Mouse (Mus musculus): Measurements from ENCODE around the gene Ubap2l. TPM values are rescaled to one million over a fixed set of nuclear protein-coding genes. Genes with fewer than 3 reads are reported as not detected.

Ubap2l gene
- polyA plus RNA-seq, 1 experiment from 2014 or later = 236 TPM

GRCm38 (mm10) chr3:89998612-89999054, 53.8 kb downstream of the Ubap2l start, which contains the start of gene Hax1:
Gene Hax1, minus strand, starts transcription at chr3:89998780.
- Histone ChIP-seq H3K9me3 (ENCODE audit: low read depth, low read length) (no peaks in the 10 kb centered on the region), H3K4me1 (ENCODE audit: insufficient read depth) (no peaks in the 10 kb centered on the region; the same call in 1 of the 2 replicates), H3K27ac (ENCODE audit: low read depth) (peak within 1 kb of the TSS; percentile 93), H3K27me3 (ENCODE audit: insufficient read depth, low read length) (no peaks in the 10 kb centered on the region), H3K4me3 (ENCODE audit: low read depth, low read length) (peak within 1 kb of the TSS; percentile 67), H3K9ac (peak within 1 kb of the TSS; percentile 77), H3K36me3 (ENCODE audit: insufficient read depth) (peaks cover 62% of the 10 kb centered on the region), H3K4me2 (peak within 1 kb of the TSS; percentile 89)
- no peak for TF ChIP-seq CTCF (IDR thresholded peaks at IDR 0.05; ENCODE audit: low read depth)
- peak; percentile 99 for DNase-seq
- WGBS = under 1% methylated on average over 26 of the region's 26 CpGs
- ATAC-seq (ENCODE audit: insufficient read depth) = peak; percentile 94

GRCm38 (mm10) chr3:89997791-89998495, 54.5 kb downstream of the Ubap2l start:
- H3K4me2 ChIP-seq = peak overlapping the region; percentile 89
- H3K36me3 ChIP-seq (ENCODE audit: insufficient read depth) = peaks cover 56% of the 10 kb centered on the region
- DNase-seq (peak; percentile 11), ATAC-seq (ENCODE audit: insufficient read depth) (peak; percentile 55)
- peak overlapping the region; percentile 77 for H3K9ac ChIP-seq
- TF ChIP-seq CTCF (IDR thresholded peaks at IDR 0.05; ENCODE audit: low read depth) = no peak
- H3K9me3 ChIP-seq (ENCODE audit: low read depth, low read length) = no peaks in the 10 kb centered on the region
- H3K4me1 ChIP-seq (ENCODE audit: insufficient read depth) = no peaks in the 10 kb centered on the region; the same call in 1 of the 2 replicates
- H3K27me3 ChIP-seq (ENCODE audit: insufficient read depth, low read length) = no peaks in the 10 kb centered on the region
- 3% methylated on average over 21 of the region's 23 CpGs for WGBS
- peak overlapping the region; percentile 67 for H3K4me3 ChIP-seq (ENCODE audit: low read depth, low read length)
- peak overlapping the region; percentile 93 for H3K27ac ChIP-seq (ENCODE audit: low read depth)

GRCm38 (mm10) chr3:89994807-89995515, 57.5 kb downstream of the Ubap2l start:
- Histone ChIP-seq H3K27ac (ENCODE audit: low read depth) (no peak overlapping the region), H3K4me2 (no peak overlapping the region), H3K36me3 (ENCODE audit: insufficient read depth) (peaks cover 28% of the 10 kb centered on the region), H3K4me3 (ENCODE audit: low read depth, low read length) (no peak overlapping the region), H3K9me3 (ENCODE audit: low read depth, low read length) (no peaks in the 10 kb centered on the region), H3K27me3 (ENCODE audit: insufficient read depth, low read length) (no peaks in the 10 kb centered on the region), H3K4me1 (ENCODE audit: insufficient read depth) (no peaks in the 10 kb centered on the region; the same call in 1 of the 2 replicates), H3K9ac (no peak overlapping the region)
- 92% methylated on average over 5 of the region's 5 CpGs for WGBS
- DNase-seq = no peak
- no peak for ATAC-seq (ENCODE audit: insufficient read depth)
- TF ChIP-seq CTCF (IDR thresholded peaks at IDR 0.05; ENCODE audit: low read depth) = 0 out of 2 replicates have a peak, but pooled peaks have one; percentile 2

GRCm38 (mm10) chr3:89987822-89988221, 64.6 kb downstream of the Ubap2l start:
- DNase-seq = no peak
- H3K9me3 ChIP-seq (ENCODE audit: low read depth, low read length) = no peaks in the 10 kb centered on the region
- no peaks in the 10 kb centered on the region for H3K36me3 ChIP-seq (ENCODE audit: insufficient read depth)
- no peak overlapping the region for H3K4me3 ChIP-seq (ENCODE audit: low read depth, low read length)
- 82% methylated on average over 4 of the region's 4 CpGs for WGBS
- no peaks in the 10 kb centered on the region for H3K27me3 ChIP-seq (ENCODE audit: insufficient read depth, low read length)
- no peaks in the 10 kb centered on the region for H3K4me1 ChIP-seq (ENCODE audit: insufficient read depth)
- H3K4me2 ChIP-seq = no peak overlapping the region
- no peak overlapping the region for H3K9ac ChIP-seq
- no peak for TF ChIP-seq CTCF (IDR thresholded peaks at IDR 0.05; ENCODE audit: low read depth)
- H3K27ac ChIP-seq (ENCODE audit: low read depth) = no peak overlapping the region
- ATAC-seq (ENCODE audit: insufficient read depth) = no peak

- H3K27ac ChIP-seq (ENCODE audit: low read depth) = no peak overlapping the region
- no peak overlapping the region for H3K4me3 ChIP-seq (ENCODE audit: low read depth, low read length)
- H3K27me3 ChIP-seq (ENCODE audit: insufficient read depth, low read length) = no peaks in the 10 kb centered on the region
- no peak overlapping the region for H3K9ac ChIP-seq
- 58% methylated on average over 3 of the region's 3 CpGs for WGBS
- no peak for DNase-seq
- no peak for ATAC-seq (ENCODE audit: insufficient read depth)
- no peaks in the 10 kb centered on the region for H3K36me3 ChIP-seq (ENCODE audit: insufficient read depth)
- H3K4me1 ChIP-seq (ENCODE audit: insufficient read depth) = no peaks in the 10 kb centered on the region
- H3K4me2 ChIP-seq = no peak overlapping the region
- peak; percentile 18; the same call in 1 of the 2 replicates for TF ChIP-seq CTCF (IDR thresholded peaks at IDR 0.05; ENCODE audit: low read depth)
- no peaks in the 10 kb centered on the region for H3K9me3 ChIP-seq (ENCODE audit: low read depth, low read length)
Measured at GRCm38 (mm10) chr3:89987211-89987610, 65.2 kb downstream of the Ubap2l start.

GRCm38 (mm10) chr3:89982426-89982825, 70.0 kb downstream of the Ubap2l start:
- no peak for ATAC-seq (ENCODE audit: insufficient read depth)
- 69% methylated on average over 5 of the region's 5 CpGs for WGBS

GRCm38 (mm10) chr3:89976859-89977258, 75.6 kb downstream of the Ubap2l start:
- TF ChIP-seq CTCF (IDR thresholded peaks at IDR 0.05; ENCODE audit: low read depth) = no peak
- H3K4me1 ChIP-seq (ENCODE audit: insufficient read depth) = no peaks in the 10 kb centered on the region
- H3K4me3 ChIP-seq (ENCODE audit: low read depth, low read length) = no peak overlapping the region
- no peaks in the 10 kb centered on the region for H3K36me3 ChIP-seq (ENCODE audit: insufficient read depth)
- no peaks in the 10 kb centered on the region for H3K27me3 ChIP-seq (ENCODE audit: insufficient read depth, low read length)
- no peak overlapping the region for H3K4me2 ChIP-seq
- DNase-seq (no peak), ATAC-seq (ENCODE audit: insufficient read depth) (no peak)
- no peak overlapping the region for H3K9ac ChIP-seq
- H3K27ac ChIP-seq (ENCODE audit: low read depth) = no peak overlapping the region
- no peaks in the 10 kb centered on the region for H3K9me3 ChIP-seq (ENCODE audit: low read depth, low read length)

More at GRCm38 (mm10) chr3:89982426-89982825, 70.0 kb downstream of the Ubap2l start:
- Histone ChIP-seq H3K27ac (ENCODE audit: low read depth) (no peak overlapping the region), H3K4me1 (ENCODE audit: insufficient read depth) (no peaks in the 10 kb centered on the region), H3K9me3 (ENCODE audit: low read depth, low read length) (no peaks in the 10 kb centered on the region), H3K9ac (no peak overlapping the region), H3K27me3 (ENCODE audit: insufficient read depth, low read length) (no peaks in the 10 kb centered on the region), H3K4me3 (ENCODE audit: low read depth, low read length) (no peak overlapping the region), H3K4me2 (no peak overlapping the region), H3K36me3 (ENCODE audit: insufficient read depth) (no peaks in the 10 kb centered on the region)
- TF ChIP-seq CTCF (IDR thresholded peaks at IDR 0.05; ENCODE audit: low read depth) = no peak
- DNase-seq = no peak

Measured in lung, embryonic 14.5 days (tissue).